In genomic region chr11:119947897-119948296, GRCm38 (mm10) we compare ENCODE assay signal across 13 mouse cellular contexts. TPM values are rescaled to one million over a fixed set of nuclear protein-coding genes. Genes with fewer than 3 reads are reported as not detected.
DNase-seq lines count a peak whose midpoint lies in the region; ATAC-seq and TF ChIP-seq lines count a peak whose summit lies in the region.
"Had no signal": no experiment of that assay in that cellular context is flagged by ENCODE, and none has a peak within 500 bp of the region (broad histone marks: within the 10 kb centered on the region; RNA-seq: fewer than 3 reads in every experiment).

No protein-coding gene starts in this region.

- no peak for DNase-seq in kidney, postnatal 0 days (ENCODE audit: low spot score)
- DNase-seq in kidney, postnatal 36 days: no peak
- DNase-seq in ES-CJ7 (ENCODE audit: low read depth, low spot score): peak; percentile 55
- no peak for DNase-seq in layer of hippocampus, postnatal 10 days (ENCODE audit: low spot score in 2 of 2)
- no peak for DNase-seq in forebrain, postnatal 0 days
- DNase-seq: cerebellum, adult 9-10 months; heart, adult 18-20 months; kidney, adult 8-10 months; right cerebral cortex, postnatal 14 days had no signal

- H3K4me2 ChIP-seq in kidney, postnatal 0 days (ENCODE audit: low read length): no peak overlapping the region
- no peak overlapping the region for H3K4me2 ChIP-seq in liver, embryonic 16.5 days (ENCODE audit: low read depth, low read length)
- no peak overlapping the region for H3K4me2 ChIP-seq in forebrain, postnatal 0 days (ENCODE audit: low read depth)

- H3K79me2 ChIP-seq in C2C12 (ENCODE audit: control insufficient read depth, insufficient read depth): peaks cover 100% of the 10 kb centered on the region

- H3K9me3 ChIP-seq in kidney, postnatal 0 days (replicated peaks; ENCODE audit: low read length): no peaks in the 10 kb centered on the region
- H3K9me3 ChIP-seq in liver, embryonic 16.5 days (replicated peaks; ENCODE audit: control insufficient read depth, low read length): no peaks in the 10 kb centered on the region
- H3K9me3 ChIP-seq in forebrain, postnatal 0 days (ENCODE audit: low read length): no peaks in the 10 kb centered on the region
- H3K9me3 ChIP-seq: forebrain, embryonic 10.5 days; G1E had no signal

- H3K27me3 ChIP-seq in kidney, postnatal 0 days (ENCODE audit: insufficient read depth, low read length): no peaks in the 10 kb centered on the region
- no peaks in the 10 kb centered on the region for H3K27me3 ChIP-seq in C2C12 (ENCODE audit: control insufficient read depth, insufficient read depth, insufficient read length)
- peaks cover 25% of the 10 kb centered on the region for H3K27me3 ChIP-seq in liver, embryonic 16.5 days (ENCODE audit: control insufficient read depth, insufficient read depth, low read depth, low read length)
- H3K27me3 ChIP-seq in forebrain, postnatal 0 days (ENCODE audit: insufficient read depth, low read length): no peaks in the 10 kb centered on the region

- H3K79me3 ChIP-seq in C2C12 (ENCODE audit: low read depth): peaks cover 98% of the 10 kb centered on the region

- H3K27ac ChIP-seq in kidney, postnatal 0 days: no peak overlapping the region
- H3K27ac ChIP-seq in liver, embryonic 16.5 days (ENCODE audit: low read length): peak overlapping the region; percentile 70
- H3K27ac ChIP-seq in forebrain, postnatal 0 days (ENCODE audit: low read depth, low read length): no peak overlapping the region
- H3K27ac ChIP-seq: forebrain, embryonic 10.5 days had no signal

- TF ChIP-seq CTCF in kidney, postnatal 0 days (IDR thresholded peaks at IDR 0.05; ENCODE audit: low read depth): peak; percentile 48; the same call in 1 of the 2 replicates
- peak; percentile 16 for TF ChIP-seq CTCF in C2C12 (IDR thresholded peaks at IDR 0.05; ENCODE audit: control insufficient read depth, insufficient read depth, insufficient read length)
- no peak for TF ChIP-seq CTCF in forebrain, postnatal 0 days (IDR thresholded peaks at IDR 0.05; ENCODE audit: low read depth)

- 32% methylated on average over 2 of the region's 2 CpGs for WGBS in kidney, postnatal 0 days
- WGBS in liver, embryonic 16.5 days (ENCODE audit: insufficient replicate concordance): 47% methylated on average over 2 of the region's 2 CpGs
- WGBS in forebrain, postnatal 0 days: 57% methylated on average over 2 of the region's 2 CpGs

- H3K4me3 ChIP-seq in kidney, postnatal 0 days (replicated peaks; ENCODE audit: low read depth, low read length): no peak overlapping the region
- no peak overlapping the region for H3K4me3 ChIP-seq in C2C12 (ENCODE audit: insufficient read depth, poor library complexity, severe bottlenecking)
- H3K4me3 ChIP-seq in liver, embryonic 16.5 days (ENCODE audit: low read depth, low read length): no peak overlapping the region
- no peak overlapping the region for H3K4me3 ChIP-seq in forebrain, postnatal 0 days (ENCODE audit: low read depth, low read length)
- H3K4me3 ChIP-seq: forebrain, embryonic 10.5 days had no signal

- no peak for ATAC-seq in kidney, postnatal 0 days (replicated peaks; ENCODE audit: low FRiP score, low read depth)
- no peak for ATAC-seq in liver, embryonic 16.5 days (ENCODE audit: low read depth)
- no peak for ATAC-seq in forebrain, postnatal 0 days

- H3ac ChIP-seq in C2C12 (ENCODE audit: control insufficient read depth, insufficient read length, low read depth): no peak overlapping the region

- H3K36me3 ChIP-seq in kidney, postnatal 0 days (ENCODE audit: insufficient read depth, low read length): no peaks in the 10 kb centered on the region
- peaks cover 44% of the 10 kb centered on the region for H3K36me3 ChIP-seq in C2C12 (ENCODE audit: control insufficient read depth, insufficient read depth)
- no peaks in the 10 kb centered on the region for H3K36me3 ChIP-seq in liver, embryonic 16.5 days (ENCODE audit: control insufficient read depth, insufficient read depth)
- no peaks in the 10 kb centered on the region for H3K36me3 ChIP-seq in forebrain, postnatal 0 days (ENCODE audit: insufficient read depth)
- H3K36me3 ChIP-seq: forebrain, embryonic 10.5 days; G1E had no signal

- H3K9ac ChIP-seq in kidney, postnatal 0 days (ENCODE audit: low read depth, low read length): no peak overlapping the region
- peak overlapping the region; percentile 15; the same call in 1 of the 2 replicates for H3K9ac ChIP-seq in liver, embryonic 16.5 days (ENCODE audit: low read depth, low read length)
- no peak overlapping the region for H3K9ac ChIP-seq in forebrain, postnatal 0 days

- peaks cover 10% of the 10 kb centered on the region; the same call in 1 of the 2 replicates for H3K4me1 ChIP-seq in kidney, postnatal 0 days (replicated peaks; ENCODE audit: insufficient read depth, low read length)
- H3K4me1 ChIP-seq in liver, embryonic 16.5 days (ENCODE audit: control insufficient read depth, low read depth, low read length): peaks cover 21% of the 10 kb centered on the region
- 0 out of 2 replicates have a peak, but pooled peaks cover 8% of the 10 kb centered on the region for H3K4me1 ChIP-seq in forebrain, postnatal 0 days (ENCODE audit: insufficient read depth)

TF ChIP-seq in C2C12, 6 proteins besides CTCF, POLR2A, EP300 and RAD21:
- TF ChIP-seq MYOD1 (IDR thresholded peaks at IDR 0.05; ENCODE audit: control insufficient read depth, insufficient read length, low read depth) (no peak), MAX (IDR thresholded peaks at IDR 0.05) (no peak), USF1 (IDR thresholded peaks at IDR 0.05; ENCODE audit: low read depth) (no peak), FOSL1 (IDR thresholded peaks at IDR 0.05; ENCODE audit: insufficient read depth, low read length, poor library complexity, severe bottlenecking) (no peak), CEBPB (IDR thresholded peaks at IDR 0.05; ENCODE audit: low read depth) (no peak), MYOG (IDR thresholded peaks at IDR 0.05; ENCODE audit: control insufficient read depth, extremely low read depth, insufficient read length) (no peak)

RNA-seq across cellular contexts. Expression of gene Baiap2, which starts 5.3 kb away (rescaled TPM):
- polyA plus RNA-seq in kidney, postnatal 0 days (2015; fragmentation: Nextera tagmentation; extraction: Ambion mirVana): 21.4 and 23.8 TPM in 2 replicates
- polyA plus RNA-seq in C2C12 (2012; fragmentation: generic; extraction: Trizol): 41.5 TPM
- 8.1 and 10.1 TPM in 2 replicates for polyA plus RNA-seq in liver, embryonic 16.5 days (2015; fragmentation: Nextera tagmentation; extraction: Ambion mirVana)
- total RNA-seq in layer of hippocampus, postnatal 10 days (2021): 100 to 1,000 TPM in 1 of 2 experiments, 10 to 100 TPM in 1; 96.2 to 102 TPM
- total RNA-seq in forebrain, postnatal 0 days (2014; rRNA removed): 42.3 and 52.0 TPM in 2 replicates
- polyA plus RNA-seq in forebrain, postnatal 0 days (2015; fragmentation: Nextera tagmentation; extraction: Ambion mirVana): 31.1 and 36.6 TPM in 2 replicates

RNA-seq across cellular contexts. Expression of gene Chmp6, which starts 34.7 kb away (rescaled TPM):
- 120 and 125 TPM in 2 replicates for polyA plus RNA-seq in kidney, postnatal 0 days (2015; fragmentation: Nextera tagmentation; extraction: Ambion mirVana)
- polyA plus RNA-seq in C2C12 (2012; fragmentation: generic; extraction: Trizol): 64.9 TPM
- polyA plus RNA-seq in liver, embryonic 16.5 days (2015; fragmentation: Nextera tagmentation; extraction: Ambion mirVana): 23.5 and 25.4 TPM in 2 replicates
- 10 to 100 TPM; 43.0 to 44.5 TPM for total RNA-seq in layer of hippocampus, postnatal 10 days (2021)
- total RNA-seq in forebrain, postnatal 0 days (2014; rRNA removed): 91.1 and 91.9 TPM in 2 replicates
- 102 and 105 TPM in 2 replicates for polyA plus RNA-seq in forebrain, postnatal 0 days (2015; fragmentation: Nextera tagmentation; extraction: Ambion mirVana)
